Mouse (Mus musculus): Measurements from ENCODE around the gene Vpreb2.
"Not testable (repeated sequence)": the region's sequence is repeated elsewhere in the genome, so short reads cannot be mapped to it uniquely, and the experiment has no call there.

Vpreb2 gene

DNA sequence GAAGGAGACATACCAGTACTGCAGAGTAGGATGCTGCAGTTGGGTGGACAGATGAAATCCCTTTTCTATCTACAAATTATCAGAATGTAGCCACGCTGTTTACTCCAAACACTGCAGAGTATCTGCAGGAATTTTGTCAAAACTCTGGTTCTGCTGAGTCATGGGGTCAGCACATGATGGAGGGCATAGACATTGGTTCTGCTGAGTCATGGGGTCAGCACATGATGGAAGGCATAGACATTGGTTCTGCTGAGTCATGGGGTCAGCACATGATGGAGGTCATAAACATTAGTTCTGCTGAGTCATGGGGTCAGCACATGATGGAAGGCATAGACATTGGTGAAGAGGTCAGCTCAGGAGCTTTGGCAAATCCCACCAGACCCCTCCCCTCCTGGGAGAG, 7.5 kb downstream of the Vpreb2 start:
- no peak for DNase-seq (ENCODE audit: low spot score in 2 of 2)

DNA sequence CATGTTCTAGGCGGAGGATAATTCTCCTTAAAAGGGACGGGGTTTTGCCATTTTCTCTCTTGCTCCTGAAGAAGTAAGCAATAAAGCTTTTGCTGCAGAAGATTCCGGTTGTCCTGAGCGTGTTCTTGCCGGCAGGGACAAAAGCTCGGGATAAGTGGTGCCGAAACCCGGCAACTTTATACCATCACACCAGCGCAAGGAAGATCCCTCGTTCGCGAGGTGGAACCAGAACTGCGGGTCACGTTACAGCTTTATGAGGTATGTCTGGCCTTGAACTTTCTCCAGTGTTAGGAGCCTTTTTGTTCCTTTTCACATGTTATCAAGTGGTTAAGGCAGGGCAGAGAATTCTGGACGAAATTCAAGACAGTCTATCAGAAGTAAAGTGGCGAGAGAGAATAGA, 12.1 kb downstream of the Vpreb2 start:
- not testable (repeated sequence) for DNase-seq (ENCODE audit: low spot score in 2 of 2)

DNA sequence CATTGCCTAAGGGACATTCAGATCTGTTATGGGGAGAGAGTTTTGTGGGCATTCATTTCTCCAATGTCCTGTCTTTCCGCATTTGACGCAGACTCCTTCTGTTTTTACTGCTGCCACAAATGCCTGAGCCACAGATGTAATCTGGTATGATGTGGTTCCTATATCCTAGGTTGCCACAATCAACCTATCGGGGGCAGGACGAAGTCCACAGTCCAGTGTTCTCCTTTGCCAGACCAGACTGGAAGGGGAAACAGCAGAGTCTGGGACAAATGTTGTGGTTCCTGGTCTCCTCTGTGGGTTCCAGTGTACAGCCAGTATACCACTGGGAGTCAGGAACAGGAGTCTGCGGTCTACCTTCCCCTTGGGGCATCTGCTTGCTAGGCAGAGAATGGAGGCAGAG, 19.4 kb downstream of the Vpreb2 start:
- DNase-seq (ENCODE audit: low spot score in 2 of 2): no peak

DNA sequence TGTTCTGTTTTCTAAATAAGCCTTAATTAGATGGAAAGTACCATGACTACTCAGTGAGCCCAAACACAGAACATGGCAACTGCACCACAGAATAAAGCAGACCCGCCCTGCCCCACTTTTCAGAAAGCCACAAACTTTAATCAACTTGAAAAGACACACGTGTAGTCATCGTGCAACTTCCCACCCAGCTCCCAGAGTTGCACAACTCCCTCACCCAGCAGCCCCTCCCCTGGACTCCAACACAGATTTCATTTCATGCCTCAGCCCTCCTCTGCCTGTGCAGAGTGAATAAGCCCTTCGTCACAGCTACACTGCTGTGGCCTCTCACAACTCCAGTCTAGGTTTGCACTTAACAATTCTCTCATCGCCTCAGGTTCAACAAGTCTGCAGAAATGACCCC, 24.4 kb downstream of the Vpreb2 start:
- no peak for DNase-seq (ENCODE audit: low spot score in 2 of 2)

DNA sequence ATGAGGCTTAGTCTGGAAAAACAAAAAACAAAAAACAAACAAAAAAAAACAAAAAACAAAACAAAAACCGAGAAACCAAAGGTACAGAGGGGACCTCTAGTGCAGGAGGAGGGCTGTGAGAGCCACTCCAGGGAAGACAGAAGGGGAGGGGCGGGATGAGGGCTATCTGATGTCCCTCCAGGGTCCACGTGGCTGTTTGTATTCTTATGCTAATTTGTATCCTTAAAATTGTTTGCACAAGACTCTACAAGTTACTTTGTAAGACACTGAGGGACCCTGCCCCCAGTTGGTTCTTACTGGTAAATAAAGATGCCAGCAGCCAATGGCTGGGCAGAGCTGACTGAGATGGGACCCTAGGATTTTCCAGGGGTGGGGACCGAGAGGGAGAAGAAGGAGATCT, 26.9 kb downstream of the Vpreb2 start:
- DNase-seq (ENCODE audit: low spot score in 2 of 2): no peak

DNA sequence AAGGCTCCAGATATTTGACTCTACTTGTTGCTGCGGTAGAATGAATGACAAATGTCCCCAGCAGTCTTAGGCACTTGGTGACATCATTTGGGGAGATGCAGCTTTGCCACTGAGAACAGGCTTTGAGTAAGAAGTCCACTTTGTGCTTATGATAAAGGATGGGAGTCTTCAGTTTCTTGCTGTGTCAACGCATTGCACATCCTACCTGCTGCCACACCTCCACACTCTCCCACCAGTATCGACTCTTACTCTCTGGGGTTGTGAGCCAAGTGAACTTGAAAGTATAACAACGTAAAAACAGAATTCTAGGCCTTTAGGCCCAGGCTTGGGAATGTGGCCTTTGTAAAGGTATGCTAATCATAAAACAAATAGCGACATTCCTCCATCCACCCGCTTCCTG, 30.9 kb downstream of the Vpreb2 start:
- DNase-seq (ENCODE audit: low spot score in 2 of 2): no peak

DNA sequence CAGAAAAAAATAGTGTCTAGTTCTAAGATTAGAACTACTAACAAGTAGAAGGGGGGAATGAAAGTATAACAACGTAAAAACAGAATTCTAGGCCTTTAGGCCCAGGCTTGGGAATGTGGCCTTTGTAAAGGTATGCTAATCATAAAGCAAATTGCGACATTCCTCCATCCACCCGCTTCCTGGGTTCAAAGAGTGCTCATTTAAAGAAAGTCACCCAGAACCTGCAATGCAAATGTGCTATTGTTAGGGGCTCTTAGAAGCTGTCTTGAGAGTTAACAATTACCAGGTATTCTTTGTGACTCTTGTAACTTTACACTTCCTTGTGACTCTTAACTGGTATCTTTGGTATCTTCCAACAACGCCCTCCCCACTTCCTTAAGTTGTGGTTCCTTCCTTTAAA, 36.3 kb downstream of the Vpreb2 start:
- not testable (repeated sequence) for DNase-seq (ENCODE audit: low spot score in 2 of 2)

DNA sequence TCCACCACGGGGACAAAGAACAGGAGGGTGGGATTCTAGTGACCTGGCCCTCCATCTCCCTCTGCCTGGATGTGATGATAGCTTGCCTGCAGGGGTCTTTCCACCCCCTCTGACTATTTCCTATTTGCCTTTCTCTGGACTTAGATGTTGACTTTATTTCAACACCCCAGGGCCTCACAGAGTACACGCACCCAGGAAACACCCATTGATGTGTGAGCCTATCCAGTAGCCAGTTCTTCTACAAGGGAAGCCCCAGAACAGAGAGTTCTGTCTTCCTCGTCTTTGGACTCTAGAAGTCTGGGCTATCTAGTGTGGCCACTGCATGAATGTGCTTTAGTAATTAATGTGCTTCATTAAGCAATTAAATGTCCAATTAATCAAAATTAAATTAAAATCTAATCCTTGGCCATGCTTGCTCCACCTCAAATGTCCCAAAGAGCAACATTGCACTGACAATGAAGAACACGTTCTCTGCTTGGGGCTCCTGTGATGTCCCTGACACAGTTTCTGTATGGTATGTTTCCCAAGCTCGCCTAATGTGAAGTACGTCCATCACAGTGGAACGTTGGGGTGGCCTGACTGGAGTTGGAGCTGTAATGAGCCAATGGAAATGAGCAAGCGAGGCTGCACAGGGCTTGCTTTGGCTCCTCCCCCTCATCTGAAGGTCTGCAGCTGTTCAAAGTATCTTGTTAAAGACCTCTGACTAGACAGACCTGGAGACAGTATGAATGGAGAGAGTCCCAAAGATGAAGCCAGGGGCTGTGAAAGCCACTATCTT, 42.7 kb downstream of the Vpreb2 start:
- DNase-seq (ENCODE audit: low spot score in 2 of 2): no peak

DNA sequence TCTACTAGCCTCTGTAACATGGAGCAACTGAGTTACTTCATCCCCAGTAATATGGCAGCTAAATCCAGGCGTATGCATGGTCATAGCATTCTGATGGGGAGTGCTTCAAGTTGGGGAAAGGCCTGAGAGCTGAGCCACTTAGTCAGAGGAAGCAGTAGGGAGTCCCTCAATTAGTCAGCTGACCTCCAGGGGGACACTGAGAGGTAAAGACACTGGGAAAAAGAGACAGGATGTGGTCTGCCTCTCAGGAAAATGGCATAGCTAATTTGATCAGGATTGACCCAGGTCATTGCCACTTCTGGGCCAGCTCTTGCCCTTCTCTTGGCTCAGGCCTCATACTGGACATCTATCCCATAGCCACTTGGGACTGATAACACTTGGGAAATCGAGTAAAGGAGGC, 47.1 kb downstream of the Vpreb2 start:
- DNase-seq (ENCODE audit: low spot score in 2 of 2): no peak

Data from spleen, postnatal 36 days (tissue).